In the genomic region with DNA sequence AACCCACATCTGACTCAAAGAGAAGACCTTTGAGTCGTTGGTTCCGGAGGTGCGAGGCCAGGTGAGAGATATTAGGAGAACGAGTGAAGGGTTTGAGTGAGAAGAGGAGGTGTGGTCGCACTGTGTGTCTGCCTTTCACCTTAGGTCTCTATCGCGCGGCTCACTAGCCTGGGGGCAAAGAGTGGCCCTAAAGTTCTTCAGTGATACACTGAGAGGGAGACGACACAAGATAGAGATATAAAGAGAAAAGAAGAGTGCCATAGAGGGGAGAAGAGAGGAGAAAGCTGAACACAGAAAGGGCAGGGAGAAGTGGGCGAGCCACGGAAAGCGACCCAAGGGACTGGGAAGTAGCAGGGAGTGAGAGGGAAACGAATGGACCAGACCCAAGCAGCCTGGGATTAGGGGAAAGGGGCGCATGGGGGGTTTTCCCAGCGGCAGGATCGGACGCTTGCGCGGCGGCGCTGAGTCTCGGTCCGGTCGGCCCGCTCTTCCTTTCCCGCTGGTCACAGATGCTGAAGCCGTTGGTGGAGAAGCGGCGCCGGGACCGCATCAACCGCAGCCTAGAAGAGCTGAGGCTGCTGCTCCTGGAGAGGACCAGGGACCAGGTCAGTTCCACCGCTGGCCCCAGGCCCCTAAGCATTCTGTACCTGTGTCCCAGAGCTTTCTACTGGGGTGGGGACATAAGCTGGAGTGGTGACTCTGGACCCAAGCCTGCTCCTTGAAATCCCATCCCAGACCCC, we compare ENCODE assay signal across 9 mouse cellular contexts. TPM values are rescaled to one million over a fixed set of nuclear protein-coding genes. Genes with fewer than 3 reads are reported as not detected.
DNase-seq lines count a peak whose midpoint lies in the region; ATAC-seq and TF ChIP-seq lines count a peak whose summit lies in the region.
"Had no signal": no experiment of that assay in that cellular context is flagged by ENCODE, and none has a peak within 500 bp of the region (broad histone marks: within the 10 kb centered on the region; RNA-seq: fewer than 3 reads in every experiment).

No protein-coding gene starts in this region.

- ATAC-seq in kidney, embryonic 14.5 days (ENCODE audit: low FRiP score, low TSS enrichment) = no peak
- no peak for ATAC-seq in forebrain, embryonic 16.5 days
- no peak for ATAC-seq in midbrain, postnatal 0 days (ENCODE audit: low FRiP score)
- no peak for ATAC-seq in activated CD4-positive, CD25-positive, alpha-beta regulatory T cell, adult 4 months

- no peaks in the 10 kb centered on the region for H3K36me3 ChIP-seq in kidney, embryonic 14.5 days (ENCODE audit: control insufficient read depth, insufficient read depth, low read length)
- no peaks in the 10 kb centered on the region for H3K36me3 ChIP-seq in forebrain, embryonic 16.5 days (ENCODE audit: control insufficient read depth, insufficient read depth)
- H3K36me3 ChIP-seq in midbrain, postnatal 0 days (ENCODE audit: insufficient read depth, low read length) = no peaks in the 10 kb centered on the region

- H3K4me2 ChIP-seq in kidney, embryonic 14.5 days (replicated peaks; ENCODE audit: low read depth, low read length) = peak overlapping the region; percentile 95
- H3K4me2 ChIP-seq in forebrain, embryonic 16.5 days (ENCODE audit: low read length) = peak overlapping the region; percentile 76
- peak overlapping the region; percentile 98 for H3K4me2 ChIP-seq in midbrain, postnatal 0 days (ENCODE audit: low read depth, low read length, poor library complexity, severe bottlenecking)

- no peaks in the 10 kb centered on the region for H3K9me3 ChIP-seq in kidney, embryonic 14.5 days (ENCODE audit: control insufficient read depth, low read length)
- H3K9me3 ChIP-seq in forebrain, embryonic 16.5 days (ENCODE audit: control insufficient read depth, low read length) = no peaks in the 10 kb centered on the region
- no peaks in the 10 kb centered on the region for H3K9me3 ChIP-seq in midbrain, postnatal 0 days (ENCODE audit: low read length)

- peak overlapping the region; percentile 80 for H3K4me3 ChIP-seq in kidney, embryonic 14.5 days (ENCODE audit: low read length)
- peak overlapping the region; percentile 80 for H3K4me3 ChIP-seq in forebrain, embryonic 16.5 days (replicated peaks; ENCODE audit: low read length)
- H3K4me3 ChIP-seq in midbrain, postnatal 0 days (ENCODE audit: low read depth, low read length) = peak overlapping the region; percentile 67

- H3K9ac ChIP-seq in kidney, embryonic 14.5 days (ENCODE audit: low read depth, low read length) = peak overlapping the region; percentile 62
- H3K9ac ChIP-seq in forebrain, embryonic 16.5 days (replicated peaks; ENCODE audit: low read depth, low read length) = peak overlapping the region; percentile 74
- no peak overlapping the region; the same call in 1 of the 2 replicates for H3K9ac ChIP-seq in midbrain, postnatal 0 days (replicated peaks; ENCODE audit: low read length, poor library complexity, severe bottlenecking)

- no peak overlapping the region for H3K27ac ChIP-seq in kidney, embryonic 14.5 days (ENCODE audit: low read depth, low read length)
- H3K27ac ChIP-seq in forebrain, embryonic 16.5 days (ENCODE audit: low read length) = no peak overlapping the region
- no peak overlapping the region for H3K27ac ChIP-seq in midbrain, postnatal 0 days (ENCODE audit: low read depth, low read length)

- no peaks in the 10 kb centered on the region for H3K27me3 ChIP-seq in kidney, embryonic 14.5 days (ENCODE audit: control insufficient read depth, insufficient read depth, low read length)
- peaks cover 3% of the 10 kb centered on the region; the same call in 1 of the 2 replicates for H3K27me3 ChIP-seq in forebrain, embryonic 16.5 days (replicated peaks; ENCODE audit: control insufficient read depth, insufficient read depth, low read length)
- H3K27me3 ChIP-seq in midbrain, postnatal 0 days (ENCODE audit: insufficient read depth, low read length) = peaks cover 4% of the 10 kb centered on the region; the same call in 1 of the 2 replicates

- no peak for DNase-seq in kidney, adult 9 months
- peak; percentile 49 for DNase-seq in adrenal gland, postnatal 14 days
- DNase-seq in kidney, postnatal 14 days = peak; percentile 52
- DNase-seq in midbrain, postnatal 0 days (ENCODE audit: low spot score) = no peak
- no peak for DNase-seq in ovary, postnatal 10 days (ENCODE audit: low spot score)

- peaks cover 26% of the 10 kb centered on the region; the same call in 1 of the 2 replicates for H3K4me1 ChIP-seq in kidney, embryonic 14.5 days (ENCODE audit: control insufficient read depth, insufficient read depth, low read length)
- peaks cover 38% of the 10 kb centered on the region for H3K4me1 ChIP-seq in forebrain, embryonic 16.5 days (replicated peaks; ENCODE audit: control insufficient read depth, insufficient read depth, low read length)
- peaks cover 21% of the 10 kb centered on the region for H3K4me1 ChIP-seq in midbrain, postnatal 0 days (ENCODE audit: insufficient read depth, low read length)

- under 1% methylated on average over 33 of the region's 33 CpGs for WGBS in kidney, embryonic 14.5 days
- WGBS in forebrain, embryonic 16.5 days = 1% methylated on average over 32 of the region's 33 CpGs
- WGBS in midbrain, postnatal 0 days = 2% methylated on average over 27 of the region's 33 CpGs

- TF ChIP-seq CTCF in midbrain, postnatal 0 days (IDR thresholded peaks at IDR 0.05) = no peak

RNA-seq across cellular contexts. Expression of a gene that starts 1.0 kb away (rescaled TPM):
- polyA plus RNA-seq in kidney, embryonic 14.5 days (2014; fragmentation: Nextera tagmentation; extraction: Ambion mirVana) = 0.23 and 0.41 TPM in 2 replicates
- 0.37 TPM in 1 of 2 replicates, not detected in the other for total RNA-seq in adrenal gland, postnatal 14 days (2021)
- polyA plus RNA-seq in forebrain, embryonic 16.5 days (2015; fragmentation: Nextera tagmentation; extraction: Ambion mirVana) = 0.26 and 0.67 TPM in 2 replicates
- total RNA-seq in midbrain, postnatal 0 days (2014; rRNA removed) = 1.2 and 2.1 TPM in 2 replicates
- polyA plus RNA-seq in midbrain, postnatal 0 days (2015; fragmentation: Nextera tagmentation; extraction: Ambion mirVana) = 1.7 and 2.0 TPM in 2 replicates
- not detected for polyA plus RNA-seq in activated CD4-positive, CD25-positive, alpha-beta regulatory T cell, adult 4 months (2017; shearing (Covaris generic))

RNA-seq across cellular contexts. Expression of a gene that starts 1.2 kb away (rescaled TPM):
- polyA plus RNA-seq in kidney, embryonic 14.5 days (2014; fragmentation: Nextera tagmentation; extraction: Ambion mirVana) = 0.11 and 0.43 TPM in 2 replicates
- 0.38 and 0.41 TPM in 2 replicates for total RNA-seq in adrenal gland, postnatal 14 days (2021)
- 0.39 and 0.71 TPM in 2 replicates for polyA plus RNA-seq in forebrain, embryonic 16.5 days (2015; fragmentation: Nextera tagmentation; extraction: Ambion mirVana)
- 1.0 and 1.6 TPM in 2 replicates for total RNA-seq in midbrain, postnatal 0 days (2014; rRNA removed)
- 1.2 and 1.4 TPM in 2 replicates for polyA plus RNA-seq in midbrain, postnatal 0 days (2015; fragmentation: Nextera tagmentation; extraction: Ambion mirVana)
- polyA plus RNA-seq in activated CD4-positive, CD25-positive, alpha-beta regulatory T cell, adult 4 months (2017; shearing (Covaris generic)) = not detected

RNA-seq across cellular contexts. Expression of a gene that starts 4.5 kb away (rescaled TPM):
- polyA plus RNA-seq in kidney, embryonic 14.5 days (2014; fragmentation: Nextera tagmentation; extraction: Ambion mirVana) = 0.54 and 1.1 TPM in 2 replicates
- 1.2 and 1.6 TPM in 2 replicates for total RNA-seq in adrenal gland, postnatal 14 days (2021)
- 2.8 and 3.5 TPM in 2 replicates for polyA plus RNA-seq in forebrain, embryonic 16.5 days (2015; fragmentation: Nextera tagmentation; extraction: Ambion mirVana)
- total RNA-seq in midbrain, postnatal 0 days (2014; rRNA removed) = 16.3 and 19.4 TPM in 2 replicates
- polyA plus RNA-seq in midbrain, postnatal 0 days (2015; fragmentation: Nextera tagmentation; extraction: Ambion mirVana) = 17.8 and 21.4 TPM in 2 replicates
- polyA plus RNA-seq in activated CD4-positive, CD25-positive, alpha-beta regulatory T cell, adult 4 months (2017; shearing (Covaris generic)) = under 1 TPM in 1 of 2 experiments, not detected in 1; 0.09 TPM
- total RNA-seq: neutrophil, adult 5-6 weeks had no signal

RNA-seq across cellular contexts. Expression of a gene that starts 26.2 kb away (rescaled TPM):
- 6.1 and 8.9 TPM in 2 replicates for polyA plus RNA-seq in kidney, embryonic 14.5 days (2014; fragmentation: Nextera tagmentation; extraction: Ambion mirVana)
- total RNA-seq in adrenal gland, postnatal 14 days (2021) = 116 and 118 TPM in 2 replicates
- polyA plus RNA-seq in forebrain, embryonic 16.5 days (2015; fragmentation: Nextera tagmentation; extraction: Ambion mirVana) = 11.8 and 12.1 TPM in 2 replicates
- total RNA-seq in midbrain, postnatal 0 days (2014; rRNA removed) = 28.5 and 47.1 TPM in 2 replicates
- 11.8 and 15.4 TPM in 2 replicates for polyA plus RNA-seq in midbrain, postnatal 0 days (2015; fragmentation: Nextera tagmentation; extraction: Ambion mirVana)
- 1 to 10 TPM; 4.5 to 6.7 TPM for polyA plus RNA-seq in activated CD4-positive, CD25-positive, alpha-beta regulatory T cell, adult 4 months (2017; shearing (Covaris generic))

RNA-seq across cellular contexts. Expression of a gene that starts 32.9 kb away (rescaled TPM):
- 57.5 and 86.5 TPM in 2 replicates for polyA plus RNA-seq in kidney, embryonic 14.5 days (2014; fragmentation: Nextera tagmentation; extraction: Ambion mirVana)
- 111 and 139 TPM in 2 replicates for total RNA-seq in adrenal gland, postnatal 14 days (2021)
- polyA plus RNA-seq in forebrain, embryonic 16.5 days (2015; fragmentation: Nextera tagmentation; extraction: Ambion mirVana) = 217 and 259 TPM in 2 replicates
- 144 and 157 TPM in 2 replicates for total RNA-seq in midbrain, postnatal 0 days (2014; rRNA removed)
- 591 and 600 TPM in 2 replicates for polyA plus RNA-seq in midbrain, postnatal 0 days (2015; fragmentation: Nextera tagmentation; extraction: Ambion mirVana)
- polyA plus RNA-seq in activated CD4-positive, CD25-positive, alpha-beta regulatory T cell, adult 4 months (2017; shearing (Covaris generic)) = 10 to 100 TPM; 27.6 to 27.9 TPM

Comparison
In these comparisons a context has a peak if more than half of its experiments do, and no peak if none do; other contexts are left out.
1. DNase-seq: peak in adrenal gland, postnatal 14 days (single experiment) and kidney, postnatal 14 days (single experiment); none in kidney, adult 9 months (single experiment), midbrain, postnatal 0 days (single experiment) and ovary, postnatal 10 days (single experiment).
2. Peak in every context shown above with its lines, with median percentiles within 50 percentile points of each other: H3K4me2 ChIP-seq and H3K4me3 ChIP-seq.